Mouse (Mus musculus) Patski (cell line): ENCODE data around the gene Fam227b. TPM values are rescaled to one million over a fixed set of nuclear protein-coding genes. Genes with fewer than 3 reads are reported as not detected.

Source experiments
- ATAC-seq: fragments of 100-300 bp; one replicate; pipeline ENCODE4 v1.8.0; 2021
- CTCF ChIA-PET: fragments of 350-600 bp; sonication (Branson Sonifier 250); formaldehyde crosslinking; loops from one replicate; lab custom pipeline; 2022; ENCODE audit warnings: inconsistent platforms; lab: Charles Lee
- POLR2A ChIA-PET: fragments of 350-600 bp; sonication (Branson Sonifier 250); formaldehyde crosslinking; loops from one replicate; lab custom pipeline; 2022; ENCODE audit warnings: antibody characterized with exemption, inconsistent platforms; lab: Charles Lee
- DNase-seq: peaks from one replicate; pipeline ENCODE4 v3.0.0-alpha.2; 2011; ENCODE audit warnings: low read depth, low spot score
- H3K27me3 ChIP-seq: fragments of 371-371 bp; one replicate; pipeline ENCODE4 v1.5.1; 2021
- CTCF ChIP-seq: fragments of 100-300 bp; IDR thresholded peaks from one replicate; pipeline ENCODE4 v1.5.1; 2021
- in situ Hi-C: fragments of 300-500 bp; cut with MboI; formaldehyde crosslinking; loops from 3 replicates; pipeline ENCODE4 v1.11.1; 2018; ENCODE audit warnings: low pct_unique_long_range_greater_than_20kb, mixed read lengths
- polyA plus RNA-seq: library from polyadenylated mRNA; unstranded; gene quantifications from one replicate; pipeline ENCODE4 v1.2.3, GENCODE M21; 2021

The Fam227b gene
- polyA plus RNA-seq: not detected

GRCm38 (mm10) chr2:126151855-126152571, at the start of gene Fam227b, which contains the start of gene Dtwd1:
TSS of gene Fam227b (minus strand) at chr2:126152004.
TSS of gene Dtwd1 (plus strand) at chr2:126152141.
- CTCF ChIA-PET: no interaction called here

GRCm38 (mm10) chr2:126198971-126199370, 47.2 kb upstream of the Fam227b start:
- POLR2A ChIA-PET: no interaction called here
- CTCF ChIA-PET: no interaction called here
- TF ChIP-seq CTCF: no peak
- in situ Hi-C loops: no loop called here
- ATAC-seq: no peak
- peaks cover 3% of the 10 kb centered on the region for H3K27me3 ChIP-seq
- DNase-seq: no peak

More at GRCm38 (mm10) chr2:126151855-126152571, at the start of gene Fam227b, which contains the start of gene Dtwd1:
- no peaks in the 10 kb centered on the region for H3K27me3 ChIP-seq
- in situ Hi-C loops: loop anchor here (10.0 kb wide), 1 partner anchor 153 kb away; no protein-coding TSS in a partner anchor
- POLR2A ChIA-PET: interaction anchor here (0.9 kb wide), 1 partner anchor 11 kb away, joined by 4 read pairs; no protein-coding TSS in a partner anchor
- ATAC-seq (peak; percentile 96), DNase-seq (peak; percentile 89)
- TF ChIP-seq CTCF: no peak

- DNase-seq: no peak
- in situ Hi-C loops: no loop called here
- POLR2A ChIA-PET: no interaction called here
These were observed 44.0 kb upstream of the Fam227b start for GRCm38 (mm10) chr2:126195631-126196356.

GRCm38 (mm10) chr2:126192129-126192528, 40.3 kb upstream of the Fam227b start:
- ATAC-seq (no peak), DNase-seq (no peak)
- no peaks in the 10 kb centered on the region for H3K27me3 ChIP-seq
- in situ Hi-C loops: no loop called here
- CTCF ChIA-PET: no interaction called here
- POLR2A ChIA-PET: no interaction called here
- TF ChIP-seq CTCF: no peak

More at GRCm38 (mm10) chr2:126195631-126196356, 44.0 kb upstream of the Fam227b start:
- ATAC-seq: no peak
- H3K27me3 ChIP-seq: no peaks in the 10 kb centered on the region
- no peak for TF ChIP-seq CTCF
- CTCF ChIA-PET: no interaction called here

- in situ Hi-C loops: no loop called here
- no peak for DNase-seq
- ChIA-PET CTCF (interaction anchor here (1.3 kb wide), 1 partner anchor 21 kb away, joined by 3 read pairs; no protein-coding TSS in a partner anchor), POLR2A (no interaction called here)
- no peak for ATAC-seq
- TF ChIP-seq CTCF: no peak
- H3K27me3 ChIP-seq: no peaks in the 10 kb centered on the region
These were observed 39.5 kb upstream of the Fam227b start for GRCm38 (mm10) chr2:126191306-126191705.

GRCm38 (mm10) chr2:126171427-126171826, 19.6 kb upstream of the Fam227b start:
- TF ChIP-seq CTCF: no peak
- H3K27me3 ChIP-seq: no peaks in the 10 kb centered on the region
- ATAC-seq (no peak), DNase-seq (no peak)
- in situ Hi-C loops: no loop called here
- ChIA-PET CTCF (interaction anchor here (2.4 kb wide), 1 partner anchor 13 kb away, joined by 10 read pairs; no protein-coding TSS in a partner anchor), POLR2A (no interaction called here)

- ChIA-PET POLR2A (no interaction called here), CTCF (no interaction called here)
- DNase-seq (no peak), ATAC-seq (no peak)
- no peaks in the 10 kb centered on the region for H3K27me3 ChIP-seq
- in situ Hi-C loops: no loop called here
- TF ChIP-seq CTCF: no peak
These were observed 15.2 kb upstream of the Fam227b start for GRCm38 (mm10) chr2:126166848-126167617.

- no peak for DNase-seq
- no peak for ATAC-seq
- CTCF ChIA-PET: no interaction called here
- POLR2A ChIA-PET: no interaction called here
- no peaks in the 10 kb centered on the region for H3K27me3 ChIP-seq
- in situ Hi-C loops: no loop called here
- no peak for TF ChIP-seq CTCF
These were observed 14.5 kb upstream of the Fam227b start for GRCm38 (mm10) chr2:126166335-126166734.

- CTCF ChIA-PET: no interaction called here
These were observed 13.6 kb upstream of the Fam227b start for GRCm38 (mm10) chr2:126165277-126166018.

GRCm38 (mm10) chr2:126147723-126148122, 4.1 kb downstream of the Fam227b start:
- CTCF ChIA-PET: no interaction called here
- peaks cover 17% of the 10 kb centered on the region for H3K27me3 ChIP-seq
- in situ Hi-C loops: no loop called here
- POLR2A ChIA-PET: no interaction called here
- no peak for ATAC-seq
- DNase-seq: no peak
- no peak for TF ChIP-seq CTCF

More at GRCm38 (mm10) chr2:126165277-126166018, 13.6 kb upstream of the Fam227b start:
- no peak for TF ChIP-seq CTCF
- in situ Hi-C loops: no loop called here
- no peaks in the 10 kb centered on the region for H3K27me3 ChIP-seq
- DNase-seq (no peak), ATAC-seq (no peak)
- POLR2A ChIA-PET: no interaction called here
